Mouse (Mus musculus) forebrain, embryonic 16.5 days (tissue): ENCODE results near the gene Krt35. TPM values are rescaled to one million over a fixed set of nuclear protein-coding genes. Genes with fewer than 3 reads are reported as not detected.

Experiments used
- ATAC-seq: fragments of 200-750 bp; cut with Nextera tagmentation; 2 replicates; pipeline ENCODE4 v1.8.0; 2017; ENCODE audit warnings: mild to moderate bottlenecking, moderate library complexity
- H3K27ac ChIP-seq: fragments of 300-500 bp; sonication (generic); 2 replicates; pipeline ENCODE4 v1.5.1; 2014; ENCODE audit warnings: low read length, control low read depth
- H3K27me3 ChIP-seq: fragments of 300-500 bp; sonication (generic); replicated peaks from 2 replicates; pipeline ENCODE4 v1.6.1; 2014; ENCODE audit warnings: low read length; ENCODE audit not compliant: control insufficient read depth, insufficient read depth
- H3K36me3 ChIP-seq: fragments of 300-500 bp; sonication (generic); 2 replicates; pipeline ENCODE4 v1.6.1; 2014; ENCODE audit not compliant: control insufficient read depth, insufficient read depth
- H3K4me1 ChIP-seq: fragments of 300-500 bp; sonication (generic); replicated peaks from 2 replicates; pipeline ENCODE4 v1.6.1; 2014; ENCODE audit warnings: low read length; ENCODE audit not compliant: control insufficient read depth, insufficient read depth
- H3K4me2 ChIP-seq: fragments of 300-500 bp; sonication (generic); 2 replicates; pipeline ENCODE4 v1.6.1; 2014; ENCODE audit warnings: mild to moderate bottlenecking, low read length, control low read depth
- H3K4me3 ChIP-seq: fragments of 300-500 bp; sonication (generic); replicated peaks from 2 replicates; pipeline ENCODE4 v1.5.1; 2014; ENCODE audit warnings: mild to moderate bottlenecking, low read length, control low read depth
- H3K9ac ChIP-seq: fragments of 300-500 bp; sonication (generic); replicated peaks from 2 replicates; pipeline ENCODE4 v1.6.1; 2014; ENCODE audit warnings: low read depth, low read length, control low read depth
- H3K9me3 ChIP-seq: fragments of 300-500 bp; sonication (generic); 2 replicates; pipeline ENCODE4 v1.6.1; 2016; ENCODE audit warnings: low read length; ENCODE audit not compliant: control insufficient read depth
- WGBS: fragments of 180-500 bp; shearing (Covaris S2); extraction: QIAGEN DNeasy Blood & Tissue Kit; methylation state at CpG from one replicate; pipeline ENCODE4 v1.1.7; 2014; 5-methylcytosine and 5-hydroxymethylcytosine counted together
- polyA plus RNA-seq: library from polyadenylated mRNA; unstranded; fragments of >200 nt; fragmentation: Nextera tagmentation; extraction: Ambion mirVana; gene quantifications from 2 replicates; pipeline ENCODE4 v1.2.1, GENCODE M21; 2015

Gene Krt35
- polyA plus RNA-seq, 1 experiment from 2014 or later, result not detected

DNA sequence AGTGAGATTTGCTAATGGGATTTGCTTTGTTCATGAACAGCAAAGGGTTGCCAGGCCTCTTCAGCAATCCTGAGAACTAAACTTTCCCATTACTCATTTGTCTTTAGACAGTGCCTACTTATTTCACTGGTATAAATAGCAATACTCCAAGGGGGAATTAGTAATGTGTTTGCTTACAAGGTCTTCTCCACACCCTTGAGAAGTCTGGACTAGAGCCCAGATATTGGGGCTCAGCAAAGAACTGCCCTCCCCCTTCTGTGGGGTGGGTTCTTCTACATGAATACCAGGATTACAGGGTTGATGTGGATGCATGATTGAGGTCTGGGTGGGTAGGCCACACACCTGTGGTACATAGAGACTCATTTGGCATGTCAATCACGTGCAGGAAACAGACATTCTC lies 22.2 kb downstream of the Krt35 start:
- Histone ChIP-seq H3K4me3 (no peak overlapping the region), H3K4me1 (no peaks in the 10 kb centered on the region), H3K9ac (no peak overlapping the region), H3K27me3 (no peaks in the 10 kb centered on the region), H3K9me3 (no peaks in the 10 kb centered on the region), H3K4me2 (no peak overlapping the region), H3K27ac (no peak overlapping the region), H3K36me3 (no peaks in the 10 kb centered on the region)
- 55% methylated on average over 1 of the region's 1 CpGs for WGBS
- ATAC-seq, result no peak

DNA sequence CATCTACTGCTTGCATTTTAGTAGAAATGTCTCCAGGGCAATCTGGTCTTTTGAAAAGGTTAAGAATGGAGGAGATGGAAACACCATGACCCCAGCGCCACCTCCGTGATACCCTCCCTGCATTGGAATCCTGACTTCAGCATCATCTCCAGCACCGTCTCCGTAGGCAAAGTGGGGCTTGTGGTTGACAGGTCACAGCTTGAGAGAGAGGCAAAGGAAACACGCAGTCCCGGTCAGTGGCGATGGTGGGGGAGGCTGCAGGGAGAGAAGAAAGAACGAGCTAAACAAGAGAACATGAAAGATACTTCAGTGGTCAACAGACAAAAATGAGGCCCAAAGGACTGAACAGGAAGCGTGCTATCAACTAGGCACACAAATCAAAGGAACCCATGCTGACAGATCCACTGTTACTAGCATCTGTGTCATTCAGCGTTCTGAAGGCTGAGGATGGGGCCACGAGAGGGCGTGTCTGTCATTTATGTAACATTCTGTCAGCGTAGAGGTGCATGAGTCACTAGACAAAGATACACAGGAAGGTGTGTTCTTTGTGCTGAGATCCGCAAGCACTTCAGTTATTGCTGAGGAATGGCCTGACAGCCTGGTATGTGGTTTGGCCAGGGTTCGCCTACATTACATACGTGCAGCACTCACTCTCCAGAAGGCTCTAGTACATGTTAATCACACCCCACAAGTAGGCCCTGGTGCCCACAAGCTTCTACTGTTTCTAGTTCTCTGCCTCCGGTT lies 28.6 kb downstream of the Krt35 start:
- WGBS, result 89% methylated on average over 17 of the region's 17 CpGs
- Histone ChIP-seq H3K27me3 (no peaks in the 10 kb centered on the region), H3K9me3 (no peaks in the 10 kb centered on the region), H3K4me3 (no peak overlapping the region), H3K27ac (no peak overlapping the region), H3K4me1 (no peaks in the 10 kb centered on the region), H3K9ac (no peak overlapping the region), H3K4me2 (no peak overlapping the region), H3K36me3 (no peaks in the 10 kb centered on the region)
- ATAC-seq, result no peak

DNA sequence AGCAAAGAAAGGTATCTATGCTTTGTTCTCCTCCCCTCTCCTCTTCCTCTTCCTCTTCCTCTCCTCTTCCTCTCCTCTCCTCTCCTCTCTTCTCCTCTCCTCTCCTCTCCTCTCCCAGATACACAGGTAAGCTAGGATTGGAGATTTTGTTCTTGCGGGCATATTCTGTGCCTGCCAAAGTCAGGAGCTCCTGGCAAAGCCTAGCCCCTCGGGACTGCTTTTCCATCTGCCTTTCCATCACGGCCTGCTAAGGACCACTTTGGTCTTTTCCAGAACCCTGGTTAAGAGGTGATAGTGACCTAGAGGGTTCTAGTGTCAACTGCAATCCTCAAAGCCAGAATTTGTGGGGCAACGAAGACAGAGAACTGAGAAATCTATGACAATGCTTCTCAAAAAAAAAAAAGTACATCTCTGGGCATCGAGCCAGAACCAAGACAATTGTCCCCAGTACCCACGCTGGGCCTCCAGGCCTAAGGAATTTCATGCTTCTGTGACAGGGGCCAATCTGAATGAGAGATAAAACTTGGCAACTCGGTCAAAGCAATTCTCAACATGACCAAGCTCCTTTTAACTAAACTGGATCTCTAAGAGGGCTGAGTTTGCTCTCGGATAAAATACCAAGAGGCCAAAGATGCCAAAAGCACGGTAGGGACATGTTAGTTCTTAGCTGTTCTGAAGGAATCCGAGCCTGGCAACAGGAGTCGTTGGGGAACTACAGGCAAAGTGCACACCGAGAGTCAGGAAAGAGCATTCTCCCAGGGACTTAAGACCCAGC lies 29.6 kb downstream of the Krt35 start:
- Histone ChIP-seq H3K27ac (no peak overlapping the region), H3K9ac (no peak overlapping the region), H3K36me3 (no peaks in the 10 kb centered on the region), H3K4me1 (no peaks in the 10 kb centered on the region), H3K4me3 (no peak overlapping the region), H3K9me3 (no peaks in the 10 kb centered on the region), H3K27me3 (no peaks in the 10 kb centered on the region), H3K4me2 (no peak overlapping the region)
- ATAC-seq, result no peak
- 63% methylated on average over 12 of the region's 12 CpGs for WGBS

DNA sequence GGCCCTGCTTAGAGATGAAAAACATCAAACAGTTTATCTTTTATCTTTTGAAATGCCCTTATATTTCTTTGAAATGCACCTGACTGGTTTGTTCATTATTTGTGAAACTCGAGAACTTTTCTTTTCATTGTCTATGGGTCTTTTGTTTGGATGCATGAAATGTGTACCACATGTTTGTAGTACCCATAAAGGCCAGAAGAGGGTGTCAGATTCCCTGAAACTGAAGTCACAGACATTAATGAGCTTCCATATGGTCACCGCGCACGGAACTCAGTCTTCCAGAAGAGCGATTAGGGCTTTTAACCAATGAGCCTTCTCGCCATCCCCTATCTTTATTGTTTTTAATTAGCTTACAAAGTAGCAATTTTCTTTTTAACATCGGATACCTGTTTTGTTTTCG lies 37.2 kb downstream of the Krt35 start:
- no peaks in the 10 kb centered on the region for H3K27me3 ChIP-seq
- WGBS, result 62% methylated on average over 8 of the region's 8 CpGs
- H3K9ac ChIP-seq, result no peak overlapping the region
- no peaks in the 10 kb centered on the region for H3K4me1 ChIP-seq
- ATAC-seq, result no peak
- no peaks in the 10 kb centered on the region for H3K9me3 ChIP-seq
- no peak overlapping the region for H3K4me2 ChIP-seq
- H3K4me3 ChIP-seq, result no peak overlapping the region
- no peaks in the 10 kb centered on the region for H3K36me3 ChIP-seq
- H3K27ac ChIP-seq, result no peak overlapping the region

DNA sequence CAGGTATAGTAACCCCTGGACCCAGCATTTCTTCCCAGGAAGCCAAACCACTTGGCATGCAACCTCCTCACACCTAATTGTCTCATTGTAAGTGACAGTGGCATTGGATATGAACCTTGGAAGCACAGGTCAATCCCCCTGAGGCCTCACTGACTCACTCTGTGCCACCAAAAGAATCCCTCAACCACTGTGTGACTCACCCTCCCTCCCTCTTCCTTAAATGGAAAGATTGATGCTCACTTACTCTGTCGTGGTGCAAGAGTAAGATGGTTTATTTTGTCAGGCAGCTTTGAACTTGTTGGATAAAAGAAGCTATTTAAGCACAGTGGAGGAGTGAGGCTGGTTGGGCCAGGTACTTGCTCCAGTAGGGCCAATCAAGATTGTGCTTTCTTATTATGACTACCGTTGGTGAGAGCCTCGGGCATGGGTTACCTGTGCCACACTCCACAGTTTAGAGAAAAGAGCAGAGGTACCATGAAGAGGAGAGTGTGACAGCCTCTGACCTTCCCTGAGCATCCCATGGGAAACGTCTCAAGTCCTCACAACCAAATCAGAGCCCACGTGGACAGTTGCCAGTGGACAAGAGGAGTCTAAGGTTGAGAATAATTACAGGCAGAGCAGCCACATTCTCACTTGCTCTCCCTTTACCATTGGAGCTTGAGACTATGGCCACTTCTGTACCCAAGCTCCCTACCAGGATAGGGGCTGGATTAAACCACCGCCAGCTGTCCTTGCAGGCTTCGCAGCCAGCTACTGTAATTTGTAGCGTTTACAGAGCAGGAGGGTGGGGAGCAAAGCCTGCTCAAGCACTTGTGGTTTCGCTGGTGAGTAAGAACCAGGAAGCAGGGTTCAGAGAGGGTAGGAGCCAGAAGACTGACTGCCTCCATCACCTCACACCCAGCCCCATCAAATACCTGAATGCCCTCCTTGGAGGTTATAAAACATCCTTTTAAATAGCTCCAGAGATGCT lies 40.1 kb downstream of the Krt35 start:
- Histone ChIP-seq H3K27me3 (no peaks in the 10 kb centered on the region), H3K4me1 (no peaks in the 10 kb centered on the region), H3K4me2 (no peak overlapping the region), H3K9ac (no peak overlapping the region), H3K4me3 (no peak overlapping the region), H3K36me3 (no peaks in the 10 kb centered on the region), H3K9me3 (no peaks in the 10 kb centered on the region), H3K27ac (no peak overlapping the region)
- 77% methylated on average over 9 of the region's 9 CpGs for WGBS
- no peak for ATAC-seq

DNA sequence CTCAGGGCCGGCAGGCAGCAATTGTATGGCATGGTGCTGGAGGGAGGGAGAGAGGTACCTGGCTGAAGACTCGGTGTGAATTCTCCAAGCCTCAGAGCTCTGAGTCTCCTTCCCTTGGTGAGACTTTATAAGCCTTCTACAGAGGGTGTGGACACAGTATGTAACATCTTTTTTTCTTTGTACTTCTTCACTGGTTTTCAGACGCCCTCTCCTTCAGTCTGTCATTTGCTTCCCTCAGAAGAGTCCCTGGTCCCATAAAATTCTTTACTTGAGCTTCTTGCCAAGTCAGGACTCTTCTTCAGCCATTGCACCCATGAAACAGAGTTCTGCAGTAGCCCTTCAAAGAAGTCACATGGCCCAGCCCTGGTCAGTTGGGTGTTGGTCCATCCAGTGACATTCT lies 45.6 kb downstream of the Krt35 start, which contains the start of gene Krt31:
Gene Krt31 (minus strand): TSS at position 101 of the 400 bp plus-strand sequence.
- Histone ChIP-seq H3K36me3 (no peaks in the 10 kb centered on the region), H3K27me3 (no peaks in the 10 kb centered on the region), H3K27ac (no peak within 1 kb of the TSS), H3K4me2 (no peak within 1 kb of the TSS), H3K9me3 (no peaks in the 10 kb centered on the region), H3K9ac (no peak within 1 kb of the TSS), H3K4me3 (no peak within 1 kb of the TSS), H3K4me1 (no peaks in the 10 kb centered on the region)
- 88% methylated on average over 3 of the region's 3 CpGs for WGBS
- no peak for ATAC-seq

DNA sequence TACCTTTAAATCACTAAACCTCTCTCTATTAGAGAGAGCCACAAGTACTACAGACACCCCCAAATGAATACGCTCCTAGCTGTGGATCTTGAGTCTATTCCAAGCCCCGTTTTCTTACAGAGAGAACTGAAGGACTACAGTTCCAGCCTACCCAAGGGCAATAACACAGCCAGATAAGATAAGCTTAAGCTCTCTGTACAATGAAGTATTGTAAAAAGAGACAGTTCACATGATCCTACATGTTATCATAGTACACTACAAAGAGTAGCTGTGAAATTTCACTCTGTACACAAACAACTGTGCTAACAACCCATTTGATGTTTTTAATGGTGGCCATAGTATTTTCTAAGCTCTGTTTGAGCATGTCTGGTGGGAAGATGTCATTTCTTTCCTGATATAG lies 48.8 kb downstream of the Krt35 start:
- Histone ChIP-seq H3K4me2 (no peak overlapping the region), H3K9me3 (no peaks in the 10 kb centered on the region), H3K27ac (no peak overlapping the region), H3K36me3 (no peaks in the 10 kb centered on the region), H3K9ac (no peak overlapping the region), H3K4me3 (no peak overlapping the region), H3K27me3 (no peaks in the 10 kb centered on the region), H3K4me1 (no peaks in the 10 kb centered on the region)
- 93% methylated on average over 2 of the region's 2 CpGs for WGBS
- ATAC-seq, result no peak

DNA sequence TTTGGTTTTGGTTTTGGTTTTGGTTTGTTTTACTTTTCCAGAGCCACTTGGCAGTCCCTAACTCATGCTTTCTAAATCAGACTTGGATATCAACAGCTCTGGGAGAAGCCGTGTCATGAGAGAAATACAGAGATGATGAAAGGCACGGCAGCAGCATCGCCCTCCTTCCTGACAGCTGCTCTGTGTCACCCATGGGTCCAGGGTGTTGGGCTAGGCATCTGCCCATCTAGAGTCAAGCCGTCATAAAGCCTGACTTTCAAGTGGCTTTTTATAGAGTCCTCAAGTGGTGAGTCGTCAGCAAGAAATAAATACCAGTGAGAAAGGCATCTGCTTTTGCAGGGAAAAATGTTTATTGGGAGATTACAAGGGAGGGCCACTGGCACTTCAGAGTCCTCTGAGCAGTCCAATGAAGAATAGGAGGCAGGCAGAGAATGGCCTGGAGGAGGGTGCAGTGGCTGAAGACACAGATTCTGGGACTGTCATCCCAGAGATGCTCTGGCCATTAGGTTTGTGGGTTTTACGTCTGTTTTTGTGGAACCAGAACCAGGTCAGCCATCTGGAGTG lies 49.7 kb downstream of the Krt35 start:
- Histone ChIP-seq H3K27ac (no peak overlapping the region), H3K4me1 (no peaks in the 10 kb centered on the region), H3K4me2 (no peak overlapping the region), H3K9me3 (no peaks in the 10 kb centered on the region), H3K27me3 (no peaks in the 10 kb centered on the region), H3K36me3 (no peaks in the 10 kb centered on the region), H3K9ac (no peak overlapping the region), H3K4me3 (no peak overlapping the region)
- no peak for ATAC-seq
- WGBS, result 87% methylated on average over 6 of the region's 6 CpGs
